Mouse (Mus musculus): ENCODE measurements around the gene Prss44. TPM values are rescaled to one million over a fixed set of nuclear protein-coding genes. Genes with fewer than 3 reads are reported as not detected.
"Not testable (repeated sequence)": the region's sequence is repeated elsewhere in the genome, so short reads cannot be mapped to it uniquely, and the experiment has no call there.

The Prss44 gene
- total RNA-seq, 2 experiments from 2014 or later, result not detected

- Histone ChIP-seq H3K27ac (no peak within 1 kb of the TSS), H3K4me3 (no peak within 1 kb of the TSS)
- no peak for TF ChIP-seq CTCF (conservative IDR thresholded peaks at IDR 0.05)
- DNase-seq (ENCODE audit: low spot score in 2 of 2), result no peak
Observed at GRCm38 (mm10) chr9:110797866-110798265, 15.9 kb upstream of the Prss44 start, which contains the start of gene Prss42. Gene Prss42, plus strand, starts transcription at chr9:110798166.

DNA sequence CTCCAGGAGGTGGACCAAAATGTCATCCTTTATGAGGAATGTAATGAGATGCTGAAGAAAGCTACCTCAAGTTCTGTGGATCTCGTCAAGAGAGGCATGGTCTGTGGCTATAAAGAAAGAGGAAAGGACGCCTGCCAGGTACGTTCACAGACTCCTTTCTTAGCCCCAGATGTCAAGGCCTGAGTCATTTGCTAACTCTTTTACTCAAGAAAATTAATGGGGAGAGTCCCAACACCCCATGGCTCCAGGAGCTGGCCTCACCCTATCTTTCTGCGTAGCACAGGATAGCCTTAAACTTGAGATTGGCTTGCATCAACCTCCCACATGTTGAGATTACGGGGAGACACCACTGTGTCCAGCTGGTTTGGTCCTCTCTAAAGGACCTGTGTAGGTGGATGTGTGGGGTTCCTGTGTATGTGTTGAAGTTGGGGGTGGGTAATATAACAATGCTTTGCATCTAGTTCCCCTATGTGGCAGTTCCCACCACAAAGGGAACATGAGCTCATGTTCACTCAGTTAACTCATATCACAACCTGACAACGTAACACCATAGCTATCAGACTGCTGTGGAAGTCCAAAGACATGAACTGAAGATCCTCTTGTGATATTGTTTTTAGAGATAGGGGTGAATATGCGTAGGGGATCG lies 12.8 kb upstream of the Prss44 start:
- no peak overlapping the region for H3K27ac ChIP-seq
- H3K4me3 ChIP-seq, result no peak overlapping the region
- no peak for DNase-seq (ENCODE audit: low spot score in 2 of 2)
- no peak for TF ChIP-seq CTCF (conservative IDR thresholded peaks at IDR 0.05)

GRCm38 (mm10) chr9:110803294-110803693 lies 10.5 kb upstream of the Prss44 start:
- H3K4me3 ChIP-seq, result no peak overlapping the region
- DNase-seq (ENCODE audit: low spot score in 2 of 2), result no peak
- TF ChIP-seq CTCF (conservative IDR thresholded peaks at IDR 0.05), result no peak
- H3K27ac ChIP-seq, result no peak overlapping the region

GRCm38 (mm10) chr9:110810051-110810450 lies 3.7 kb upstream of the Prss44 start:
- DNase-seq (ENCODE audit: low spot score in 2 of 2), result no peak
- Histone ChIP-seq H3K27ac (no peak overlapping the region), H3K4me3 (no peak overlapping the region)
- no peak for TF ChIP-seq CTCF (conservative IDR thresholded peaks at IDR 0.05)

- DNase-seq (ENCODE audit: low spot score in 2 of 2); H3K27ac ChIP-seq; H3K4me3 ChIP-seq: not testable (repeated sequence)
Observed at GRCm38 (mm10) chr9:110820546-110820945, 6.8 kb downstream of the Prss44 start.

DNA sequence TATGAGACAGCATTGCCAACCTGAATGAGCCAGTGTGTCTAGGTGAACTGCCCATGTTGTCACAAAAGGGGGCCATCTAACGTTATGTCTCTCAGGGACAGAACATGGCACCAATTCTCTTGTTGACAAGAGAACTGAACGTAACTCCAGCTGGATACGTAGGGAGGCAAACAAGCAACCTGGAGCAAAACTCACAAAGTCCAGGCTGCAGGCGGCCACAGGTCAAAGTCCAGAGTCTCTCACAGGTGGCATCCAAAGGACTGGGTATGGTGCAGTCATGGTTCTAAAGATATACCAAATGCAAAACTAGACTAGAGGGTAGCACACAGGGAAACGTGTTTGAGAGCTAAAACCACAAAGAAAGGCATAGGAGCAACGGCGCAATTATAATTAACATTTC lies 7.6 kb downstream of the Prss44 start:
- no peak for TF ChIP-seq CTCF (conservative IDR thresholded peaks at IDR 0.05)
- no peak for DNase-seq (ENCODE audit: low spot score in 2 of 2)
- Histone ChIP-seq H3K4me3 (no peak overlapping the region), H3K27ac (no peak overlapping the region)

GRCm38 (mm10) chr9:110825426-110825825 lies 11.6 kb downstream of the Prss44 start:
- no peak for TF ChIP-seq CTCF (conservative IDR thresholded peaks at IDR 0.05)
- Histone ChIP-seq H3K4me3 (no peak overlapping the region), H3K27ac (no peak overlapping the region)
- no peak for DNase-seq (ENCODE audit: low spot score in 2 of 2)

DNA sequence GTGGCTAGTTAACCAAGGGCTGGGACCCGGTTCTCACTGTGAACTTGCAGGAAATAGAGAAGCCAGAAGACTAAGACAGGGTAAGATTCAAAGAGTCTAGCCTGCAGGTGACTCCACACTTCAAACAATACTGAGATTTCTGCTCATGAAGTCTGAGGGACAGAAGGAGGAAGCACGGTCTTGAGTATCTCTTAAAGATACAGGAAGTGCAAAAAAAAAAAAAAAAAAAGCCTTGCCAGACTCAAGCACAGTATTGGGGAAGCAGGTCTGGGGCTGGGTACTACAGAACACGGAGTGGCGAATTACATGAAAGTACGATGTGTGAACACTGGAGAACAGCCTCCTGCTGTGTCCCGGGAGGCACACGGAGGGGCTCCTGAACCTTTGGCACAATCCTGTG lies 12.0 kb downstream of the Prss44 start:
- DNase-seq (ENCODE audit: low spot score in 2 of 2), result no peak
- TF ChIP-seq CTCF (conservative IDR thresholded peaks at IDR 0.05), result no peak
- no peak overlapping the region for H3K27ac ChIP-seq
- H3K4me3 ChIP-seq, result no peak overlapping the region

- no peak for DNase-seq (ENCODE audit: low spot score in 2 of 2)
- no peak for TF ChIP-seq CTCF (conservative IDR thresholded peaks at IDR 0.05)
- no peak within 1 kb of the TSS for H3K4me3 ChIP-seq
- H3K27ac ChIP-seq, result no peak within 1 kb of the TSS
Observed at GRCm38 (mm10) chr9:110826390-110826789, 12.6 kb downstream of the Prss44 start, which contains the start of gene Prss43. Gene Prss43, plus strand, starts transcription at chr9:110826690.

DNA sequence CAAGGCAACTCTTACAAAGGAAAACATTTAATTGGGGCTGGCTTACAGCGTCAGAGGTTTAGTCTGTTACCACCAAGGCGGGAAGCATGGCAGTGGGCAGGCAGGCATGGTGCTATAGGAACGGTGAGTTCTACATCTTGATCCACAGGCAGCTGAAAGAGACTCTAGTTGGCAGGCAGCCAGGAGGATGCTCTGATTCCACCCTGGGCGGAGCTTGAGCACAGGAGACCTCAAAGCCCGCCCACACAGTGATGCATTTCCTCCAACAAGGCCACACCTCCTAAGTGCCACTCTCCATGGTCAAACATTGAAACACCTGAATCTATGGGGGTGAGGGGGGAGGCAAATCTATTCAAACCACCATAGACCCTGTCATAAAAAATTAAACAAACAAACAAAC lies 19.2 kb downstream of the Prss44 start:
- Histone ChIP-seq H3K27ac (no peak overlapping the region), H3K4me3 (no peak overlapping the region)
- DNase-seq (ENCODE audit: low spot score in 2 of 2), result no peak
- TF ChIP-seq CTCF (conservative IDR thresholded peaks at IDR 0.05), result no peak

- H3K4me3 ChIP-seq, result no peak within 1 kb of the TSS
- no peak for DNase-seq (ENCODE audit: low spot score in 2 of 2)
- no peak within 1 kb of the TSS for H3K27ac ChIP-seq
- no peak for TF ChIP-seq CTCF (conservative IDR thresholded peaks at IDR 0.05)
Observed at GRCm38 (mm10) chr9:110834411-110834810, 20.6 kb downstream of the Prss44 start, which contains the start of gene Prss45. Gene Prss45, plus strand, starts transcription at chr9:110834588.

DNA sequence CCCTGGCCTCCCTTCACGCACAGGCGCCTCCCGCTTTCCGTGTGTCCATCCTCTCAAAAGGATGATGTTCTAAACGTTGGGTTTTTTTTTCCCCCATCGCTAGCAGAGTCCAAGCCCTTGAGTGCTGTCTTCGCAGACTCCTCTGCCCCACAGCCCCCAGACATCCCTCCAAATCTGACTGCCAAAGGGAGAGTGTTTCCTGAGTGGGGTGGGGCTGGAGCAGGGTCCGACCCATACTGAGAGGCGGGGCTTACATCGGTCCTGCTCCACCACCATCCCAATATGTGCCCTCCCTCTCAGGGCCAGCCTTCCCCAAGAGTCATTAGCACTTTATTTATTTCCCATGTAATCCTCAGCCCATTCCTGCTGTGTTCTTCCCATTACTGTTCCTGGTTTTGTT lies 21.2 kb downstream of the Prss44 start:
- no peak overlapping the region for H3K27ac ChIP-seq
- DNase-seq (ENCODE audit: low spot score in 2 of 2), result no peak
- H3K4me3 ChIP-seq, result no peak overlapping the region
- TF ChIP-seq CTCF (conservative IDR thresholded peaks at IDR 0.05), result no peak

DNA sequence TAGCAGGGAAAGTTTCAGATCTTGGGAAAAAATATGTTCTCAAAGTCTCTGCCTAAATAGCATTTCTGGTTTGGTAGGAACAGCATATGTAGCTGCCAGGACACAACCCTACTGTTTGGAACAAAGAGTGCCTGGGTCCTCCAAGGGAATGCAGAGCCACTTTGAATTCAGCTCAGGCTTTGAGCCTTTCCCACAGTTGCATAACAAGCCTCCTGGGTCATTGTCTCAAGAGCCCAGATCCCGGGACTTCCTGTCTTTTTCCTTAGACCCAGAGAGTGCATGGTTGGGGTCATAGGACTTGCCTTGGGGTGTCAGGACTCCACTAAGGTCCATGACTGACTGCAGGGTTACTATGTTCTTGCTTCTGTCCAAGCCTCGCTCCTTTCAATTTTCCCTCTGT lies 22.3 kb downstream of the Prss44 start:
- peak in 1 of 2 experiments; percentile 23 for DNase-seq (ENCODE audit: low spot score in 2 of 2)
- Histone ChIP-seq H3K4me3 (no peak overlapping the region), H3K27ac (peak overlapping the region; percentile 88)
- no peak for TF ChIP-seq CTCF (conservative IDR thresholded peaks at IDR 0.05)

DNA sequence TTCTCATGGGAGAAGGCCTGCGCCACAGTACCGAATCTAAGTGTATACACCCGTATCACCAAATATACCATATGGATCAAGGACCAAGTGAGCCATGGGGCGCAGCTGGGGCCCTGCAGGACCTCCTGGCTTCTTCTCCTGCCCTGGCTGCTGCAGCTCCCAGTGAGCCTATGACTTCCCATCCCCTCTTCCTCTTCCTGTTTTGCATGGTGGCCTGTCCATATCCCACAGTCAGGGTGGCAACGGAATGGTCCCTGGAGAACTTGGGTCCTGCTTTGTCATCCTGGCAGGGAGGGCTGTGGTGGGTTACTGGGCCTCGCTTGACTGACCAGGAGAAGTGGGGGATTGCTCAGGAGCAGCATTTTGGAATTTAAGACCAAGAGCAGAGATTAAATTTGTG lies 27.1 kb downstream of the Prss44 start:
- Histone ChIP-seq H3K4me3 (no peak overlapping the region), H3K27ac (no peak overlapping the region)
- TF ChIP-seq CTCF (conservative IDR thresholded peaks at IDR 0.05), result no peak
- DNase-seq (ENCODE audit: low spot score in 2 of 2), result no peak
